Mouse (Mus musculus): ENCODE measurements around the gene Pabpc1l. TPM values are rescaled to one million over a fixed set of nuclear protein-coding genes. Genes with fewer than 3 reads are reported as not detected.

Pabpc1l gene
- polyA plus RNA-seq, 1 experiment: 1.5 TPM

GRCm38 (mm10) chr2:164094152-164094551 lies 68.9 kb downstream of the Pabpc1l start:
- TF ChIP-seq REST (IDR thresholded peaks at IDR 0.05; ENCODE audit: insufficient read depth, insufficient read length) (no peak), MAX (IDR thresholded peaks at IDR 0.05; ENCODE audit: low read depth) (no peak), MYOG (IDR thresholded peaks at IDR 0.05; ENCODE audit: control insufficient read depth in 1 of 3, insufficient read depth in 1 of 3, insufficient read length in 2 of 3, low read depth in 2 of 3) (no peak), CEBPB (IDR thresholded peaks at IDR 0.05; ENCODE audit: insufficient read depth, poor library complexity, severe bottlenecking) (no peak), SRF (IDR thresholded peaks at IDR 0.05; ENCODE audit: control insufficient read depth, insufficient read length, low read depth) (no peak)
- H3K79me2 ChIP-seq (ENCODE audit: control insufficient read depth, insufficient read depth): no peaks in the 10 kb centered on the region
- H3ac ChIP-seq (ENCODE audit: control insufficient read depth, insufficient read length): no peak overlapping the region
- H3K36me3 ChIP-seq (ENCODE audit: control insufficient read depth, insufficient read depth): peaks cover 13% of the 10 kb centered on the region
- no peak overlapping the region for H3K4me2 ChIP-seq (ENCODE audit: low read depth)
- no peak overlapping the region for H3K4me3 ChIP-seq
- no peaks in the 10 kb centered on the region for H3K27me3 ChIP-seq (ENCODE audit: control insufficient read depth, insufficient read depth, insufficient read length)

DNA sequence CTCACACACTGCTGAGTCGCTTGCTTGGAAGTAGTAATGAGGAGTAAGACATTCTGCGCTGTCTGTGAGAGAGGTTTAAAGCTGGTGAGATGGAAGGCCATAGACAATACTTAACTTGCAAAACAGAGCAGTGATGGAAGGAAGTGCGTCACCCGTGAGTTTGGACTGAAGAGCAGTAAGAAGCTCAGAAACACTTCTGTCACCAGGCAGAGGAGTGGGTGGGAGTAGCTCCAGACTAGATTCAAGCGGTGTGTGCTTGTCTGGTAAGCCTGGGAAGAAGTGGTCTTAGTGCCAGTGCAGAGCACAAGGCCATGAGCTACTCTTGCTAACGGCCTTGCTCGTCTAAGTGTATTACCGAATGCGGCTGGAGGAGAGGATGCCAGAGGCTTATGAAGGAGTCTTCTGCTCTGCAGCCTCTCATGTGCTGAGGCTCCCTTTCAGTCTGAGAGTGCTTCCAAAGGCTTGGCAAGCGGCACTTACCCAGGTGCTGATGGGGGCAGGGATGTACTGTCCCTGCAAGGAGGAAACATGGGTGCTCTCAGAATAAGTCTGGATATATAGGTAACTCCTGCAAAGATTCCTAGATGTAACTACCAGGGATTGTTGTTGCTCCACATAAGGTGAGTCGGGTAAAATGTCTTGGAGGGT lies 73.5 kb downstream of the Pabpc1l start:
- Histone ChIP-seq H3K4me3 (no peak overlapping the region), H3ac (ENCODE audit: control insufficient read depth, insufficient read length) (no peak overlapping the region), H3K36me3 (ENCODE audit: control insufficient read depth, insufficient read depth) (peaks cover 13% of the 10 kb centered on the region), H3K79me2 (ENCODE audit: control insufficient read depth, insufficient read depth) (no peaks in the 10 kb centered on the region), H3K27me3 (ENCODE audit: control insufficient read depth, insufficient read depth, insufficient read length) (no peaks in the 10 kb centered on the region), H3K4me2 (ENCODE audit: low read depth) (no peak overlapping the region)
- TF ChIP-seq CEBPB (IDR thresholded peaks at IDR 0.05; ENCODE audit: insufficient read depth, poor library complexity, severe bottlenecking) (no peak), POLR2A (IDR thresholded peaks at IDR 0.05; ENCODE audit: insufficient read length, low read depth) (no peak), MYOG (IDR thresholded peaks at IDR 0.05; ENCODE audit: control insufficient read depth in 1 of 3, insufficient read depth in 1 of 3, insufficient read length in 2 of 3, low read depth in 2 of 3) (no peak), TCF12 (IDR thresholded peaks at IDR 0.05; ENCODE audit: insufficient read depth, poor library complexity, severe bottlenecking) (no peak), SRF (IDR thresholded peaks at IDR 0.05; ENCODE audit: control insufficient read depth, insufficient read length, low read depth) (no peak), MYOD1 (IDR thresholded peaks at IDR 0.05; ENCODE audit: control insufficient read depth in 1 of 3, insufficient read length in 2 of 3, low read depth in 2 of 3) (no peak), TCF3 (IDR thresholded peaks at IDR 0.05; ENCODE audit: insufficient read length, low read depth) (no peak), POLR2AphosphoS2 (IDR thresholded peaks at IDR 0.05; ENCODE audit: insufficient read length, low read depth) (no peak), USF1 (IDR thresholded peaks at IDR 0.05; ENCODE audit: low read depth) (no peak), REST (IDR thresholded peaks at IDR 0.05; ENCODE audit: insufficient read depth, insufficient read length) (no peak), E2F4 (IDR thresholded peaks at IDR 0.05; ENCODE audit: insufficient read depth) (no peak), MAX (IDR thresholded peaks at IDR 0.05; ENCODE audit: low read depth) (no peak)

Other genes starting within 250 kb of the Pabpc1l start
- gene Ccn5, start 204.6 kb upstream of the Pabpc1l start, polyA plus RNA-seq (2012; fragmentation: generic; extraction: Trizol): 2.0 TPM
- gene Kcnk15, start 171.8 kb upstream of the Pabpc1l start, polyA plus RNA-seq (2012; fragmentation: generic; extraction: Trizol): not detected
- gene Rims4, start 106.8 kb upstream of the Pabpc1l start, polyA plus RNA-seq (2012; fragmentation: generic; extraction: Trizol): not detected
- 118 TPM for gene Ywhab, start 30.5 kb upstream of the Pabpc1l start, polyA plus RNA-seq (2012; fragmentation: generic; extraction: Trizol)
- gene Stk4, start 44.9 kb downstream of the Pabpc1l start, polyA plus RNA-seq (2012; fragmentation: generic; extraction: Trizol): 9.8 TPM
- gene Tomm34, start 45.7 kb downstream of the Pabpc1l start, polyA plus RNA-seq (2012; fragmentation: generic; extraction: Trizol): 24.1 TPM
- not detected for gene Kcns1, start 145.7 kb downstream of the Pabpc1l start, polyA plus RNA-seq (2012; fragmentation: generic; extraction: Trizol)
- gene Wfdc5, start 157.3 kb downstream of the Pabpc1l start, polyA plus RNA-seq (2012; fragmentation: generic; extraction: Trizol): not detected
- not detected for gene Wfdc12, start 165.2 kb downstream of the Pabpc1l start, polyA plus RNA-seq (2012; fragmentation: generic; extraction: Trizol)
- gene Wfdc15a, start 174.7 kb downstream of the Pabpc1l start, polyA plus RNA-seq (2012; fragmentation: generic; extraction: Trizol): not detected
- gene Wfdc15b, start 196.2 kb downstream of the Pabpc1l start, polyA plus RNA-seq (2012; fragmentation: generic; extraction: Trizol): not detected
- not detected for gene Svs2, start 213.0 kb downstream of the Pabpc1l start, polyA plus RNA-seq (2012; fragmentation: generic; extraction: Trizol)
- gene Svs3b, start 231.2 kb downstream of the Pabpc1l start, polyA plus RNA-seq (2012; fragmentation: generic; extraction: Trizol): not detected

All from myocyte (in vitro differentiated cells).